Mouse (Mus musculus): ENCODE results near the gene Dnah5.

Dnah5 gene

GRCm38 (mm10) chr15:28502820-28503219 is 299.3 kb downstream of the Dnah5 start:
- no peak for DNase-seq

- DNase-seq, result no peak
These were observed 311.6 kb downstream of the Dnah5 start for GRCm38 (mm10) chr15:28515176-28515575.

Data from right cerebral cortex, postnatal 4 days (tissue).